Mouse (Mus musculus) ES-E14 (cell line): ENCODE data around the gene Gm28635.

Source experiments
- CHD2 ChIP-seq: IDR thresholded peaks from 2 replicates; pipeline ENCODE4 v1.6.1; 2014; ENCODE audit warnings: mild to moderate bottlenecking, low read depth, low read length, inconsistent platforms
- HCFC1 ChIP-seq: IDR thresholded peaks from 2 replicates; pipeline ENCODE4 v1.6.1; 2012; ENCODE audit warnings: low read length, inconsistent platforms, borderline replicate concordance; ENCODE audit not compliant: insufficient read depth
- MAFK ChIP-seq: IDR thresholded peaks from 2 replicates; pipeline ENCODE4 v1.6.1; 2014; ENCODE audit warnings: mild to moderate bottlenecking, low read depth, low read length, inconsistent platforms; ENCODE audit not compliant: insufficient read depth
- ZC3H11A ChIP-seq: IDR thresholded peaks from 2 replicates; pipeline ENCODE4 v1.6.1; 2012; ENCODE audit warnings: low read depth, mild to moderate bottlenecking, inconsistent platforms, low read length, borderline replicate concordance
- ZNF384 ChIP-seq: IDR thresholded peaks from 2 replicates; pipeline ENCODE4 v1.6.1; 2012; ENCODE audit warnings: low read depth, low read length, inconsistent platforms

DNA sequence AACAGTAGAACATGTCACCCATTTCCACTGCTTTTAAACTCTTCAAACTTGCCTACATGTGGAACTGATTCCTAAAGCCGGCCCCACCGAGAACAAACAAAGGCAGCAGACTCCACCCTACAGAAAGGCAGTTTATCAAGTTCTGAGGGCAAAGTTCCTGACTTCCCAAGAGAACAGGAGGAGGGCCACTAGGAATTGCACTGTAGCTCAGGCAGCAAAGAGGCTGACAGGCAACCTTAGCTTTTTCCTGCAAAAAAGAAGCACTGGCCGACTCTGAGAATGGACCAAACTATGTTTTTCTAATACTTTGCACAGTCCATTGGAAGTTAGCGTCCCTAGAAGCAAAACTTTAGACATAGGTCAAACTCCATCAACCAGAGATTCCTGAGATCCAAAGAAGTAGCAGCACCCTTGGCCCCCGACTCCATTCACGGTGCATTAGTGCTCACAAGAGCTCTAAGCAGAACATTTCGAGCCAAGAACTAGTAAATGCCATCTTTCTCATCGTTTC, 41.6 kb downstream of the Gm28635 start:
- TF ChIP-seq CHD2 (no peak), HCFC1 (no peak), ZNF384 (no peak), MAFK (no peak), ZC3H11A (no peak)
